Mouse (Mus musculus): ENCODE measurements around the gene Hoxb7. TPM values are rescaled to one million over a fixed set of nuclear protein-coding genes. Genes with fewer than 3 reads are reported as not detected.
A peak's percentile ranks its signal among the peaks of the same experiment; 100 is the strongest.

Hoxb7 gene
- polyA plus RNA-seq, 1 experiment from 2014 or later: not detected

DNA sequence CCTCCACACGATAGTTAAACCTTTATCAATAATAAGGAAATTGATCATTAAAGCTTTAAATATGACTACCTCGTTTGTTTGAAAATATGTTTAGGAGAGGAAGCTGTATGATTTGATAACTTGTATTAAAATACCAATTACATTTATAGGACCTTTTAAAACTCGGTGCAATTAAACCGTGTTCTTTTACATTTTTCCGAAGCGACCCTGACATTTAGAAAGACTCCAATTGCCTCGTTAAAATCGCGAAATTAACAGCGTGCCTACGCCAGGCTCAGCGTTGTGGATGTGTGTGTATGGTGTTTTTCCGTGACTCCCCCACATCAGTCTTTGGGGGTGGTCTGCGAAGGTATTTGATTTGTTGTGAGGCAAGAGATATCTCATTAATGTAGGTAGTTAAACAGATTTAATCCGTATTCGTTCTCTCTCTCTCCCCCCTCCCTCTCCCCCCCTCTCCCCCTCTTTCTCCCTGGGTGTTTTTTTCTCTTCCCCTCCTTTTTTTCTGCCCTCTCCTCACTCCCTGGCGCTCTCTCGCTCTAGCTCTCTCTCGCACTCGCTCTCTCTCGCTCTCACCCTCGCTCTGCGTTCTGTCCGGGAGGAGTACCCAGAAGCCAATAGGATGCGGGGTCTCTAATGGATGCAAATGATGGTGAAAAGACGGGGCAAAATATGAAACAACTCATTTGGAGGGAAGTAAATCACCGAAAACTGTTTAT lies 4.4 kb upstream of the Hoxb7 start, which contains the start of gene Hoxb8:
Hoxb8 (plus strand) TSS at position 51 of the 716 bp plus-strand sequence.
- Histone ChIP-seq H3K9me3 (no peaks in the 10 kb centered on the region), H3K4me3 (no peak within 1 kb of the TSS), H3K36me3 (replicated peaks) (no peaks in the 10 kb centered on the region), H3K27me3 (replicated peaks; ENCODE audit: low read depth, poor library complexity, severe bottlenecking) (peaks cover 100% of the 10 kb centered on the region), H3K27ac (replicated peaks) (no peak within 1 kb of the TSS), H3K4me1 (peaks cover 19% of the 10 kb centered on the region)
- 2% methylated on average over 27 of the region's 27 CpGs for WGBS
- no peak for DNase-seq (ENCODE audit: low spot score)

DNA sequence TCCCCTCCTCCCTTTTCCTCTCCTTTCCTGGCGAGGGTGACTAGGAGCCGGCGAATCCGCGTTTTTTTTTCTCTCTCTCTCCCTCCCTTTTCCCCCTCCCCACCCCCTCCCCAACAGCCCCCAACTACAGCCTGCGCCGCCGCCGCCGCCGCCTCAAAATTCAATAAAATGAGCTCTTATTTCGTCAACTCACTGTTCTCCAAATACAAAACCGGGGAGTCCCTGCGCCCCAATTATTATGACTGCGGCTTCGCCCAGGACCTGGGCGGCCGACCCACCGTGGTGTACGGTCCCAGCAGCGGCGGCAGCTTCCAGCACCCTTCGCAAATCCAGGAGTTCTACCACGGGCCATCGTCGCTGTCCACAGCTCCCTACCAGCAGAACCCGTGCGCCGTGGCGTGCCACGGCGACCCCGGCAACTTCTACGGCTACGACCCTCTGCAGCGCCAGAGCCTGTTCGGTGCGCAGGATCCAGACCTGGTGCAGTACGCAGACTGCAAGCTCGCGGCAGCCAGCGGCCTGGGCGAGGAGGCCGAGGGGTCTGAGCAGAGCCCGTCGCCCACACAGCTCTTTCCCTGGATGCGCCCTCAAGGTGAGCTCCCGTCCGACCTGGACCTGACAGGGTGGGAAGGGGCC lies 3.5 kb upstream of the Hoxb7 start:
- Histone ChIP-seq H3K27me3 (replicated peaks; ENCODE audit: low read depth, poor library complexity, severe bottlenecking) (peaks cover 100% of the 10 kb centered on the region), H3K4me3 (0 out of 2 replicates have a peak overlapping the region, but pooled peaks have one; percentile 11), H3K27ac (replicated peaks) (no peak overlapping the region), H3K36me3 (replicated peaks) (no peaks in the 10 kb centered on the region), H3K9me3 (no peaks in the 10 kb centered on the region), H3K4me1 (peaks cover 20% of the 10 kb centered on the region)
- under 1% methylated on average over 49 of the region's 49 CpGs for WGBS
- peak; percentile 79 for DNase-seq (ENCODE audit: low spot score)

DNA sequence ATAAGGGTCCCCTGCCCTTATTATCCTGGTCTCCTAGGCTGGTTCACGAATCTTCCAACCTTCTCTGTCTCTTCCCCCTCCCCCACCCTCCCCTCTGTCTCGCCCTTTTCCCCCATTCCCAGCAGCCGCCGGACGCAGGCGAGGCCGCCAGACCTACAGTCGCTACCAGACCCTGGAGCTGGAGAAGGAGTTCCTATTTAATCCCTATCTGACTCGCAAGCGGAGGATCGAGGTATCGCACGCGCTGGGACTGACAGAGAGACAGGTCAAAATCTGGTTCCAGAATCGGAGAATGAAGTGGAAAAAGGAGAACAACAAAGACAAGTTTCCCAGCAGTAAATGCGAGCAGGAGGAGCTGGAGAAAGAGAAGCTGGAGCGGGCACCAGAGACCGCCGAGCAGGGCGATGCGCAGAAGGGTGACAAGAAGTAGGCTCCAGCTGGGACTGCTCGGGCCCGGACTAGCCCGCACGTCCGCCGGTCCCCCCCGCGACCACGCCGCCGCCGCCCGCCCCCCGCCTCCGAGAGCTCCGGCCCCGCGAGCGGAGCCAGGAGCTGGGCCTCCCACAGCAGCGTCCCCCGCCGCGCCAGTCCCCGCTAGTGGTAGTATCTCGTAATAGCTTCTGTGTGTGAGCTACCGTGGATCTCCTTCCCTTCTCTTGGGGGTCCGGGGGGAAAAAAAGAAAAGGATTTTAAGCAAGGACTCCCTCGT lies 2.2 kb upstream of the Hoxb7 start:
- Histone ChIP-seq H3K27ac (replicated peaks) (no peak overlapping the region), H3K4me1 (peaks cover 20% of the 10 kb centered on the region), H3K27me3 (replicated peaks; ENCODE audit: low read depth, poor library complexity, severe bottlenecking) (peaks cover 100% of the 10 kb centered on the region), H3K36me3 (replicated peaks) (no peaks in the 10 kb centered on the region), H3K4me3 (peak overlapping the region; percentile 42), H3K9me3 (no peaks in the 10 kb centered on the region)
- WGBS: under 1% methylated on average over 49 of the region's 49 CpGs
- peak; percentile 72 for DNase-seq (ENCODE audit: low spot score)

DNA sequence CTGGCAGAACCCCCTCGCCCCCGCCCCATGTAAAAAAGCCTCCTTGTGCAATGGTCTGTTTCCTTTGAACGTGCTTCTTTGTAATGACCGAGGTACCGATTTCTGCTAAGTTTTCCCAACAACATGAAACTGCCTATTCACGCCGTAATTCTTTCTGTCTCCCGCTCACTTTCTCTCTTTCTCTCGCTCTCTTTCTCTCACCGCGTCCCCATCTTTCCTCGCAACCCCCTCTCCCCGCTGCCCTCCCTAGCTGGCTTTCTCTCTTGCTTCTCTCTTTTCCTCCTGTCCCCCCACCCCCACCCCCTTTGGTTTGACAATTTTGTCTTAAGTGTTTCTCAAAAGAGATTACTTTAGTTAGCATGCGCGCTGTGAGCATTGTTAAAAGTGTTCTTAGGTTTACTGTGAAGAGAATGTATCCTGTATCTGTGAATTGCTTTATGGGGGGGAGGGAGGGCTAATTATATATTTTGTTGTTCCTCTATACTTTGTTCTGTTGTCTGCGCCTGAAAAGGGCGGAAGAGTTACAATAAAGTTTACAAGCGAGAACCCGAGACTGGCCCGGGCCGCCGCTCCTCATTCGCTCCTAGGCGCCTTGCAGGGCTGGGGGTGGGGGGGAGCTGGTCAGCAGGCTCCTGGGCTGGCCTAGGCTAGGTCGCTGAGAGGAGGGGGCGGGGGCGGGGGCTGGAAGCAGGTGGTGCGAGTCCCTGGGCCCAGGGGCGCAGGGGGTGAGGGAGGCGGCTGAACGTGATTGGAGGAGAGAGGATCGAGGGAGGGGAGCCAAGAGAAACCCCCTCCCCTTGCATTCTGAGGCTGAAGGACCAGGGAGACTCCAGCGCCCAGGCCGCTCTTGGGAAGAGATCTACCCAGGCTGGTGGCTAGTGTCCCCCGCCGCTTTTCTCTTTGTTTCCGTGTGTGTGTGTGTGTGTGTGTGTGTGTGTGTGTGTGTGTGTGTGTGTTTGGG lies 1.4 kb upstream of the Hoxb7 start:
- WGBS: under 1% methylated on average over 36 of the region's 37 CpGs
- Histone ChIP-seq H3K36me3 (replicated peaks) (no peaks in the 10 kb centered on the region), H3K4me1 (peaks cover 20% of the 10 kb centered on the region), H3K4me3 (peak overlapping the region; percentile 42; the same call in 1 of the 2 replicates), H3K27me3 (replicated peaks; ENCODE audit: low read depth, poor library complexity, severe bottlenecking) (peaks cover 100% of the 10 kb centered on the region), H3K9me3 (no peaks in the 10 kb centered on the region), H3K27ac (replicated peaks) (no peak overlapping the region)
- DNase-seq (ENCODE audit: low spot score): no peak

DNA sequence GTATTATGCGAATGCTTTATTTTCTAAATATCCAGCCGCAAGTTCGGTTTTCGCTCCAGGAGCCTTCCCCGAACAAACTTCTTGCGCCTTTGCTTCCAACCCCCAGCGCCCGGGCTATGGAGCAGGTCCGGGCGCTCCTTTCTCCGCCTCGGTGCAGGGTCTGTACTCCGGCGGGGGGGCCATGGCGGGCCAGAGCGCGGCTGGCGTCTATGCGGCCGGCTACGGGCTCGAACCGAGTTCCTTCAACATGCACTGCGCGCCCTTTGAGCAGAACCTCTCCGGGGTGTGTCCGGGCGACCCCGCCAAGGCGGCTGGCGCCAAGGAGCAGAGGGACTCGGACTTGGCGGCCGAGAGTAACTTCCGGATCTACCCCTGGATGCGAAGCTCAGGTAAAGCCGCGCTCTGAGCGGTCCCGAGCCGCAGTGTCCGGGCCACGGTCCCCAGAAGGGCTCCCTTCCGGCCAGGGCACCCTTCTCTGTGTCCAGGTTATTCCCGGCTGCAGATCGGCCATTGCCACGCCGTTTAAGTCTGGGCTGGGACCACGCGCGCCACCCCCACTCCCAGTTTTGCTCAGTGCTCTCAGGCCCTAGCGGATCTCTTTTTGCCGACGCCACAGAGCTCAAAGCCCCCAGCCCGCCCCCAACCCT lies 439 bp downstream of the Hoxb7 start:
- DNase-seq (ENCODE audit: low spot score): no peak
- Histone ChIP-seq H3K4me1 (peaks cover 20% of the 10 kb centered on the region), H3K36me3 (replicated peaks) (no peaks in the 10 kb centered on the region), H3K4me3 (peak overlapping the region; percentile 39), H3K27me3 (replicated peaks; ENCODE audit: low read depth, poor library complexity, severe bottlenecking) (peaks cover 100% of the 10 kb centered on the region), H3K27ac (replicated peaks) (no peak overlapping the region), H3K9me3 (no peaks in the 10 kb centered on the region)
- WGBS: under 1% methylated on average over 55 of the region's 55 CpGs

DNA sequence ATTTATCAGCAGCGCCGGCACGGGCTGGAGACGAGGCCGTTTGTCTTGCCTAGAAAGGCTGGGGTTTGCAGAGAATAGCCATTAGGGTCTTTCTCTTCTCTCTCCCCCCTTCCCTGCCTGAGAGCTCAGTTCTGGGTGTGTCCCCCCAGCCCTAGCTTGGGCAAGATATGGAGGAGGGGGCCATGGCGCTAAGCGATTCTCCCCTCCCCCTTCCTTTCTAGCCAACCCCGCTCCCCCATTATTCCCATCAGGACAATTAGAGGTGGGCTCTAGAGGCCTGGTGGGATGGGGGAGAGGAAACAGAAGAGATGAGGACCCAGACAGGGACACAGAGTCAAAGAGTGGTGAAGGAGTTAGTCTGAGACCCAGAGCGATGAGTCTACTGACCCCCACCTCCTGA lies 988 bp downstream of the Hoxb7 start:
- H3K4me1 ChIP-seq: peaks cover 20% of the 10 kb centered on the region
- no peak overlapping the region for H3K4me3 ChIP-seq
- no peak overlapping the region for H3K27ac ChIP-seq (replicated peaks)
- DNase-seq (ENCODE audit: low spot score): no peak
- H3K36me3 ChIP-seq (replicated peaks): no peaks in the 10 kb centered on the region
- H3K27me3 ChIP-seq (replicated peaks; ENCODE audit: low read depth, poor library complexity, severe bottlenecking): peaks cover 100% of the 10 kb centered on the region
- H3K9me3 ChIP-seq: no peaks in the 10 kb centered on the region
- 3% methylated on average over 9 of the region's 9 CpGs for WGBS

DNA sequence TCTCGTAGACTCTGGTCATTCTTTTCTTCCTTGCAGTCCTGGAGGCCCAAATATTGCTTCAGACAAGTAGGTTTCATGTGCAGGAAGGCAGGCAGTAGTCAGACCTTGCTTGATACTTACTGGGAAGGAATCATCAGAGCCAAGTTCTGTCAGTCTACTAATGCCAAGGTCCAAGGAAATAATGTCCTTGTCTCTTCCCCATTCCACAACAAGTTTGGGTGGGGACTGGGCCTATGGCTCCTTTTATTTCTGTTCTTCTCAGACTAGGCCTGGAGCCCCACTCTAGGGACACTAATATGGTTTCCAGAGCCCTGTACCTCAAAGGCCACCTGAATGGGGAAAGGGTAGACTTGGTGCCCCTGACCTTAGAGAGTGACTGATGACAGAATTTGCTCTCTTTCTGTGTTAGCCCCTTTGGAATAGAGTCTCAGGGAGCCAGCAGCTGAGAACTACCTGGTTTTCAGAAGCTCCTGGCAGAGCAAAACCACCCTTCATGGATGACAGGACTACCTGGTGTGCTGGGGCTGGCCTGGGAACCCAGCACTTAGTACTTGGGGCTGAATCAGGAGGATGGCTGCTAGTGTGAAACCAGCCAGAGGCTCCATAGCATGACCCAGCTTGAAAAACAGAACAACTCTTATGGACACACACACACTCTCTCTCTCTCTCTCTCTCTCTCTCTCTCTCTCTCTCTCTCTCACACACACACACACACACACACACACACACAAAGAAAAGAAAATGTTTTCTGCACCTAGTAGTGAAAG lies 2.2 kb downstream of the Hoxb7 start:
- H3K4me3 ChIP-seq: no peak overlapping the region
- H3K9me3 ChIP-seq: no peaks in the 10 kb centered on the region
- WGBS: 14% methylated on average over 1 of the region's 1 CpGs
- peaks cover 15% of the 10 kb centered on the region for H3K4me1 ChIP-seq
- H3K36me3 ChIP-seq (replicated peaks): no peaks in the 10 kb centered on the region
- peaks cover 100% of the 10 kb centered on the region for H3K27me3 ChIP-seq (replicated peaks; ENCODE audit: low read depth, poor library complexity, severe bottlenecking)
- H3K27ac ChIP-seq (replicated peaks): no peak overlapping the region
- no peak for DNase-seq (ENCODE audit: low spot score)

DNA sequence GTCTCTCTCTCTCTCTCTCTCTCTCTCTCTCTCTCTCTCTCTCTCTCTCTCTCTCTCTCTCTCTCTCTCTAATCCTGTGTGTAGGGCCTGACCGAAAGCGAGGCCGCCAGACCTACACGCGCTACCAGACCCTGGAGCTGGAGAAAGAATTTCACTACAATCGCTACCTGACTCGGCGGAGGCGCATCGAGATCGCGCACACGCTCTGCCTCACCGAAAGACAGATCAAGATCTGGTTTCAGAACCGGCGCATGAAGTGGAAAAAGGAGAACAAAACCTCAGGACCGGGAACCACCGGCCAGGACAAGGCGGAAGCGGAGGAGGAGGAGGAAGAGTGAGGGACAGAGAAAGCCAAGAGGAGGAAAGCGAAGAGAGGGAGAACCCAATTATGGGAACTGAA lies 2.9 kb downstream of the Hoxb7 start:
- Histone ChIP-seq H3K4me1 (peaks cover 11% of the 10 kb centered on the region), H3K27me3 (replicated peaks; ENCODE audit: low read depth, poor library complexity, severe bottlenecking) (peaks cover 100% of the 10 kb centered on the region), H3K9me3 (no peaks in the 10 kb centered on the region), H3K27ac (replicated peaks) (no peak overlapping the region), H3K36me3 (replicated peaks) (no peaks in the 10 kb centered on the region), H3K4me3 (no peak overlapping the region)
- WGBS: 2% methylated on average over 21 of the region's 21 CpGs
- no peak for DNase-seq (ENCODE audit: low spot score)

DNA sequence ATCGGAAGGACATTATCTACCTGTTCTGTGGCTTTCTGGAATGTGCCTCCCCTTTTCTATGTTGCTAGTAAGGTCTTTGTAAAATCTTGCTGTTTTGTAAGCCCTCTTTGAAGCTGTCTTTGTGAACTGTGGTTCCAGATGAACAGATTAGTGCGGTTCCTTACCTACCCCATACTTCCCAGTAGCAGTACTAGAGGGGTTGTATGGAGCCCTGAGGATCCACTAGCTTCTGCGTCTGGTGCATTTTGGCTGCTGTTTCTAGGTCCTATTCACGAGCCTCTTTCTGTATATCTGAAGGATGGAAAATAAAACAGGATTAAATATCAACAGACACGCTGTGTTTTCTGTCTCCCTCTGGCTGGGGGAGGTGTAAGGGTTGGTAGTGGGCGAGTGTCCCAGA lies 3.4 kb downstream of the Hoxb7 start:
- no peak for DNase-seq (ENCODE audit: low spot score)
- no peak overlapping the region for H3K4me3 ChIP-seq
- H3K9me3 ChIP-seq: no peaks in the 10 kb centered on the region
- H3K27me3 ChIP-seq (replicated peaks; ENCODE audit: low read depth, poor library complexity, severe bottlenecking): peaks cover 100% of the 10 kb centered on the region
- 7% methylated on average over 6 of the region's 6 CpGs for WGBS
- no peak overlapping the region for H3K27ac ChIP-seq (replicated peaks)
- H3K4me1 ChIP-seq: peaks cover 8% of the 10 kb centered on the region; the same call in 1 of the 2 replicates
- no peaks in the 10 kb centered on the region for H3K36me3 ChIP-seq (replicated peaks)

DNA sequence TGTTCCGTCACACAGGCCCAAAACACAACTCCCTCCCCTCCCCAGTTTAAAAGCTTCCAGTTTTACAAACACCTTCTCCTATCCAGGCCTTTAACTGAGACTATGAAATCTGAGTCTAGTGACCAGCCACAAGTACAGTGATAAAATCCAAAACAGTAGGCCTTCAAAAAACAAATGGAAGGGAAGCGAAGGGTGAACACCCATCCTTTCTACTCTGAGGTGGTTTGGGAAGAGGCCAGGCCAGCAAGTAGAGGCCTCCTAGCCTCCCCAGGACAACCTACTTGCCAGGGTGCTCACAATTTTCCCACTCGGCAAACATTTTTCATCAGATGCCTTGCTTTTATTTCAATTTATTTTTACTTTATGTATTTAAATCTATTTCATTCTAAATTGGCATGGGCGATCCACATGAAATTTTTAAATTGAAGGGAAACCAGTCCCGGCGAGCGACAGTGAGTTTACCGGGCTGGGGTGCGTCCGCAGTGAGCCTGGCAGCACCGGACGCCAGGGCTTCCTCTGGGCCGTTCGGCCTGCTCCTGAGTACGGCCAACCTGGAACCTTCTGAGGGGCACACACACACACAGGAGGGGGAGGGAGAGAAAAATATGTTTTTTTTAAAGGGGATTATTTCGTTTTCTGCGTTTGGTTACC lies 4.4 kb downstream of the Hoxb7 start:
- Histone ChIP-seq H3K36me3 (replicated peaks) (no peaks in the 10 kb centered on the region), H3K4me3 (no peak overlapping the region), H3K27me3 (replicated peaks; ENCODE audit: low read depth, poor library complexity, severe bottlenecking) (peaks cover 100% of the 10 kb centered on the region), H3K4me1 (peaks cover 5% of the 10 kb centered on the region; the same call in 1 of the 2 replicates), H3K27ac (replicated peaks) (no peak overlapping the region), H3K9me3 (no peaks in the 10 kb centered on the region)
- no peak for DNase-seq (ENCODE audit: low spot score)
- 2% methylated on average over 17 of the region's 17 CpGs for WGBS

All from embryonic facial prominence, embryonic 10.5 days (tissue).